ENCODE assay signal across 7 mouse cellular contexts in the genomic region with DNA sequence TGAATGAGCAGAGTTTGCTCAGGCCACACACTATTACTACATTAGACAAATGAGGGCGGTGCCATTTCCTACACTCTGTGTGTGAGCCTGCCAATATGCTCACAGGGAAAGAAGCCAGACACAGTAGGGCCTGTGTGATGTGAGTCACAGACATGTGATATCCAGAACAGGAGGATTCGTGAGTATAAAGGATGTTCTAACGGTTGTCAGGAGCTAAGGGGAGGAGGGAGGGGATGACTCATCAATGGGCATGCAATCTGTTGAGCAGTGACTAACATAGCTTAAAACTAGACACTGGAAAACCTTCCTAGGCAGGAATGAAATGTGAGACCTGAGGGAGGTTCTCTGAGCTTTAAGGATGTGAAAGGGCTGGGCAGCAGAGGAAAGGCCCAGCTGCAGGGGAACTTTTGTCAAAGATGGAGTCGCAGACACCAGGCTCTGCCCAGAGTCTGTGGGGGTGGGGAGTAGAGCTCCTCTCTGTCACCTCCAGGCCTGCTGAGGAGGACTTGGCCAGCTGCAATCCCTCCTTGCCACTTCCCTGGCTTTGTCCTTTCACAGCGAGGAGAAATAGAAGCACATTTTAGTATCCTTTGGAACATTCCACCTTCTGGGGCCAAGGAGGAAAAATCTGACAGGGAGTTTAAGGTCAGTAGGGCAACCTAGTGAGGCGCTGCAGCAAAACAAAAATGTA. TPM values are rescaled to one million over a fixed set of nuclear protein-coding genes. Genes with fewer than 3 reads are reported as not detected.
DNase-seq lines count a peak whose midpoint lies in the region; ATAC-seq lines count a peak whose summit lies in the region.

No protein-coding gene starts in this region.

- peak; percentile 18 for DNase-seq in ovary, adult 18-20 months (ENCODE audit: low spot score)
- no peak for DNase-seq in ovary, postnatal 10 days (ENCODE audit: low spot score)
- peak; percentile 38 for DNase-seq in cerebellum, adult 11-12 months
- DNase-seq in heart, adult 8-10 months (ENCODE audit: low spot score), result peak; percentile 45
- DNase-seq in left cerebral cortex, adult 9 months (ENCODE audit: low spot score in 2 of 2), result peak; percentile 70 to 81
- DNase-seq in skeletal muscle tissue, adult 2 months (ENCODE audit: low read depth, low spot score), result peak; percentile 73

- no peak for ATAC-seq in erythroblast, adult 5-6 weeks (replicated peaks; ENCODE audit: low FRiP score, poor library complexity, severe bottlenecking)

RNA-seq across cellular contexts. Expression of a gene that starts 9.2 kb away (rescaled TPM):
- total RNA-seq in heart, adult 8-10 months (2022), result 10 to 100 TPM in 2 of 4 experiments, 1 to 10 TPM in 2; 5.4 to 11.2 (median 9.7) TPM
- not detected in 2 replicates for total RNA-seq in erythroblast, adult 5-6 weeks (2015; ENCODE audit: low replicate concordance)
- 0.28 TPM in 1 of 2 replicates, not detected in the other for total RNA-seq in erythroblast, adult 5-6 weeks (2017; ENCODE audit: low replicate concordance)

RNA-seq across cellular contexts. Expression of a gene that starts 57.4 kb away (rescaled TPM):
- total RNA-seq in heart, adult 8-10 months (2022), result not detected
- not detected in 2 replicates for total RNA-seq in erythroblast, adult 5-6 weeks (2015; ENCODE audit: low replicate concordance)
- not detected in 2 replicates for total RNA-seq in erythroblast, adult 5-6 weeks (2017; ENCODE audit: low replicate concordance)

Comparison
In these comparisons a context has a peak if more than half of its experiments do, and no peak if none do; other contexts are left out.
1. RNA of a gene that starts 9.2 kb away (total RNA-seq): 5.4 to 11.2 TPM in heart, adult 8-10 months; 0.28 TPM in erythroblast, adult 5-6 weeks; every median in the first group is over 4 times any median in the second.